Mouse (Mus musculus): Measurements from ENCODE around the gene Epb41l4b. TPM values are rescaled to one million over a fixed set of nuclear protein-coding genes. Genes with fewer than 3 reads are reported as not detected.

Gene Epb41l4b
- 0.49 and 3.1 TPM in 2 replicates for total RNA-seq (2017)

GRCm38 (mm10) chr4:57143026-57143937 lies at the start of gene Epb41l4b:
Gene Epb41l4b (minus strand): TSS chr4:57143437.
- peak; percentile 77 for ATAC-seq (ENCODE audit: extremely low read depth, insufficient number of reproducible peaks, low FRiP score, poor library complexity, severe bottlenecking)

- ATAC-seq (ENCODE audit: extremely low read depth, insufficient number of reproducible peaks, low FRiP score, poor library complexity, severe bottlenecking), result no peak
Measured at GRCm38 (mm10) chr4:57191543-57192283, 48.5 kb upstream of the Epb41l4b start.

GRCm38 (mm10) chr4:57189881-57190280 lies 46.6 kb upstream of the Epb41l4b start:
- no peak for ATAC-seq (ENCODE audit: extremely low read depth, insufficient number of reproducible peaks, low FRiP score, poor library complexity, severe bottlenecking)

- ATAC-seq (ENCODE audit: extremely low read depth, insufficient number of reproducible peaks, low FRiP score, poor library complexity, severe bottlenecking), result no peak
Measured at GRCm38 (mm10) chr4:57186035-57186434, 42.8 kb upstream of the Epb41l4b start.

- no peak for ATAC-seq (ENCODE audit: extremely low read depth, insufficient number of reproducible peaks, low FRiP score, poor library complexity, severe bottlenecking)
Measured at GRCm38 (mm10) chr4:57185462-57185861, 42.2 kb upstream of the Epb41l4b start.

GRCm38 (mm10) chr4:57183493-57183892 lies 40.3 kb upstream of the Epb41l4b start:
- no peak for ATAC-seq (ENCODE audit: extremely low read depth, insufficient number of reproducible peaks, low FRiP score, poor library complexity, severe bottlenecking)

- no peak for ATAC-seq (ENCODE audit: extremely low read depth, insufficient number of reproducible peaks, low FRiP score, poor library complexity, severe bottlenecking)
Measured at GRCm38 (mm10) chr4:57181538-57181937, 38.3 kb upstream of the Epb41l4b start.

GRCm38 (mm10) chr4:57178881-57179280 lies 35.6 kb upstream of the Epb41l4b start:
- no peak for ATAC-seq (ENCODE audit: extremely low read depth, insufficient number of reproducible peaks, low FRiP score, poor library complexity, severe bottlenecking)

- no peak for ATAC-seq (ENCODE audit: extremely low read depth, insufficient number of reproducible peaks, low FRiP score, poor library complexity, severe bottlenecking)
Measured at GRCm38 (mm10) chr4:57175329-57175728, 32.1 kb upstream of the Epb41l4b start.

GRCm38 (mm10) chr4:57172861-57173260 lies 29.6 kb upstream of the Epb41l4b start:
- ATAC-seq (ENCODE audit: extremely low read depth, insufficient number of reproducible peaks, low FRiP score, poor library complexity, severe bottlenecking), result no peak

GRCm38 (mm10) chr4:57171817-57172216 lies 28.6 kb upstream of the Epb41l4b start:
- ATAC-seq (ENCODE audit: extremely low read depth, insufficient number of reproducible peaks, low FRiP score, poor library complexity, severe bottlenecking), result no peak

GRCm38 (mm10) chr4:57168680-57169079 lies 25.4 kb upstream of the Epb41l4b start:
- ATAC-seq (ENCODE audit: extremely low read depth, insufficient number of reproducible peaks, low FRiP score, poor library complexity, severe bottlenecking), result no peak

GRCm38 (mm10) chr4:57168277-57168676 lies 25.0 kb upstream of the Epb41l4b start:
- no peak for ATAC-seq (ENCODE audit: extremely low read depth, insufficient number of reproducible peaks, low FRiP score, poor library complexity, severe bottlenecking)

GRCm38 (mm10) chr4:57166922-57167870 lies 24.0 kb upstream of the Epb41l4b start:
- ATAC-seq (ENCODE audit: extremely low read depth, insufficient number of reproducible peaks, low FRiP score, poor library complexity, severe bottlenecking), result no peak

GRCm38 (mm10) chr4:57165654-57166053 lies 22.4 kb upstream of the Epb41l4b start:
- no peak for ATAC-seq (ENCODE audit: extremely low read depth, insufficient number of reproducible peaks, low FRiP score, poor library complexity, severe bottlenecking)

- ATAC-seq (ENCODE audit: extremely low read depth, insufficient number of reproducible peaks, low FRiP score, poor library complexity, severe bottlenecking), result no peak
Measured at GRCm38 (mm10) chr4:57164578-57165210, 21.5 kb upstream of the Epb41l4b start.

GRCm38 (mm10) chr4:57162789-57163722 lies 19.8 kb upstream of the Epb41l4b start:
- no peak for ATAC-seq (ENCODE audit: extremely low read depth, insufficient number of reproducible peaks, low FRiP score, poor library complexity, severe bottlenecking)
